Mouse (Mus musculus) lung, embryonic 14.5 days (tissue): ENCODE measurements around the gene Boc. TPM values are rescaled to one million over a fixed set of nuclear protein-coding genes. Genes with fewer than 3 reads are reported as not detected.

ENCODE experiments used
- ATAC-seq: fragments of 200-750 bp; cut with Nextera tagmentation; 2 replicates; pipeline ENCODE4 v1.8.0; 2017; ENCODE audit warnings: mild to moderate bottlenecking, moderate TSS enrichment, moderate library complexity; ENCODE audit not compliant: insufficient read depth
- DNase-seq: peaks from one replicate; pipeline ENCODE4 v3.0.0-alpha.2; 2015
- H3K27ac ChIP-seq: fragments of 300-500 bp; sonication (generic); 2 replicates; pipeline ENCODE4 v1.5.1; 2014; ENCODE audit warnings: low read depth, mild to moderate bottlenecking, moderate library complexity
- H3K27me3 ChIP-seq: fragments of 300-500 bp; sonication (generic); 2 replicates; pipeline ENCODE4 v1.6.1; 2014; ENCODE audit warnings: low read length, control low read depth; ENCODE audit not compliant: insufficient read depth
- H3K36me3 ChIP-seq: fragments of 300-500 bp; sonication (generic); 2 replicates; pipeline ENCODE4 v1.6.1; 2014; ENCODE audit warnings: control low read depth; ENCODE audit not compliant: insufficient read depth
- H3K4me1 ChIP-seq: fragments of 300-500 bp; sonication (generic); 2 replicates; pipeline ENCODE4 v1.6.1; 2014; ENCODE audit warnings: antibody characterized with exemption, control low read depth; ENCODE audit not compliant: insufficient read depth
- H3K4me2 ChIP-seq: fragments of 300-500 bp; sonication (generic); 2 replicates; pipeline ENCODE4 v1.6.1; 2014; ENCODE audit warnings: mild to moderate bottlenecking
- H3K4me3 ChIP-seq: fragments of 300-500 bp; sonication (generic); 2 replicates; pipeline ENCODE4 v1.5.1; 2014; ENCODE audit warnings: low read depth, low read length
- H3K9ac ChIP-seq: fragments of 300-500 bp; sonication (generic); 2 replicates; pipeline ENCODE4 v1.6.1; 2014
- H3K9me3 ChIP-seq: fragments of 300-500 bp; sonication (generic); 2 replicates; pipeline ENCODE4 v1.6.1; 2016; ENCODE audit warnings: low read depth, low read length, control low read depth
- CTCF ChIP-seq: IDR thresholded peaks from 2 replicates; pipeline ENCODE4 v1.5.1; 2016; ENCODE audit warnings: antibody characterized with exemption, low read depth
- WGBS: fragments of 180-500 bp; shearing (Covaris S2); extraction: QIAGEN DNeasy Blood & Tissue Kit; methylation state at CpG from one replicate; pipeline ENCODE4 v1.1.7; 2014; 5-methylcytosine and 5-hydroxymethylcytosine counted together
- polyA plus RNA-seq: library from polyadenylated mRNA; unstranded; fragments of >200 nt; fragmentation: Nextera tagmentation; extraction: Ambion mirVana; gene quantifications from 2 replicates; pipeline ENCODE4 v1.2.1, GENCODE M21; 2014

The Boc gene
- polyA plus RNA-seq, 1 experiment from 2014 or later: 38.8 TPM

DNA sequence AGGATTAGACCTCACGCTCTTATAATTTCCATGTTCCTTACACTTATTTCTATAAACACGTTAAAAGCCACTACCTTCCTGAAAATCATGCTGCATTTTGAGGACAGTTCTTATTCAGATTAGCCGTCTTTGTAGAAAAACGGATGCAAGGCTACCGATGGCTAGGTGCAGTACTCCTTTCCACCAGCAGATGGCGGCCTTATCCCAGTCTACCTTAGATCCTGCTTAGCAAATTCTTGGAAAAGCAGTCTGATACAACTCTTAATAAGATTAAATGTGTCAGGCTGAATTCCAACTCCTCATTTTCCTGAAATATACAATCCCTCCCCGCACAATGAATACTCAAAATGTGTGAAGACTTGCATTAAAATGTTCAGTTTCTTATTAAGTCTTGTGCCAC lies 74.6 kb downstream of the Boc start:
- Histone ChIP-seq H3K36me3 (peaks cover 53% of the 10 kb centered on the region), H3K27ac (peak overlapping the region; percentile 61; the same call in 1 of the 2 replicates)

DNA sequence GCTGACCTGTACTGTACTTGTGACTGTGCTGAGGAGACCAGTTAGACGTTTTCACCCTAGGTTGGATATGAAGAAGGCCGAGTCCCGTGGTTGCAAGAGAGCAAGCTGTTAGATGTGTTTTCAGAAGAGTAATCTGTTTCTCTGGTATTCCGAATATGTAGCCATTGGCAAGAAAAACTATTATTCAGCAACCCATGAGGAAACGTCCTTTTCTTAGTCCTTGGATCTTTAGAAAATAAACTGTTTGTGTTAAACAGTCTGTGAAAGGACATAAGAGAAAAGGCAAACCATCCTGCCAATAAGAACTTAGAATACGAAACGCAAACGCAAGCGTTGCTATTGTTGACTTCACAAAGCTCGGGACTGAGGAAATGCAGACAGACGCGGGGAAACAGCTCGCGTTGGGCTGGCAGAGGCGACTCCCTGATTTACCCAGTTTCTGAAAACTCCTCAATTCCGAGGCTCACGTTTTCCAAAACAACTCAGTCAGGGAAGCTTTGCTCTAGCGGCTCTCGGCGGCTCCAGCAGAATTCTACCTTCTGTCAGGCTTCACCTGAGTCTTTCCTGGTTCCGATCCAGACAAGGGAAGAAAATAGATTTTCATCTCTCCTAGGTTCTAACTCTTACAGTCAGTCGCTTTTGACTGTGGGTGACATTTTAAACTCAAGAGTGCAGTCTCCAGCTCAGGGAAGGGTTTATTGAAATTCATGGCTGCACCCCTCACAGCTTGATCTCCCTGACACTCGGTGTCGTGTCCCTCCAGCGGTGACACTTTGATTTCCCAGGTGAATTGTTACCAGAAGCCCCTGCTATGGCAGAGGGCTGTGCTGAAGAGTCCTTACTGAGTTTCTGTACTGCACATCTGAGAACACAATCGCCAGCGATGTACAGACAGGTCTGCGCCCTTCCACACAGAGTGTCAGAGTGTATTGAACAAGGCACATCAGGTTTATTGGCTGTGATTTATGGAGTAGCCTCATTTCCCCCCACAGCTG lies 76.8 kb downstream of the Boc start:
- Histone ChIP-seq H3K4me1 (peaks cover 12% of the 10 kb centered on the region; the same call in 1 of the 2 replicates), H3K27ac (peak overlapping the region; percentile 73), H3K4me2 (no peak overlapping the region), H3K27me3 (no peaks in the 10 kb centered on the region), H3K36me3 (peaks cover 32% of the 10 kb centered on the region), H3K9me3 (no peaks in the 10 kb centered on the region), H3K9ac (no peak overlapping the region), H3K4me3 (no peak overlapping the region)
- ATAC-seq (no peak), DNase-seq (peak; percentile 70)
- WGBS: 38% methylated on average over 28 of the region's 28 CpGs
- TF ChIP-seq CTCF: no peak

More for the DNA sequence above, 74.6 kb downstream of the Boc start:
- Histone ChIP-seq H3K9me3 (no peaks in the 10 kb centered on the region), H3K4me1 (peaks cover 12% of the 10 kb centered on the region; the same call in 1 of the 2 replicates), H3K4me3 (no peak overlapping the region), H3K9ac (no peak overlapping the region), H3K4me2 (no peak overlapping the region), H3K27me3 (no peaks in the 10 kb centered on the region)
- WGBS: 4% methylated on average over 7 of the region's 7 CpGs
- TF ChIP-seq CTCF: peak; percentile 98
- DNase-seq: peak; percentile 96
- ATAC-seq: no peak

DNA sequence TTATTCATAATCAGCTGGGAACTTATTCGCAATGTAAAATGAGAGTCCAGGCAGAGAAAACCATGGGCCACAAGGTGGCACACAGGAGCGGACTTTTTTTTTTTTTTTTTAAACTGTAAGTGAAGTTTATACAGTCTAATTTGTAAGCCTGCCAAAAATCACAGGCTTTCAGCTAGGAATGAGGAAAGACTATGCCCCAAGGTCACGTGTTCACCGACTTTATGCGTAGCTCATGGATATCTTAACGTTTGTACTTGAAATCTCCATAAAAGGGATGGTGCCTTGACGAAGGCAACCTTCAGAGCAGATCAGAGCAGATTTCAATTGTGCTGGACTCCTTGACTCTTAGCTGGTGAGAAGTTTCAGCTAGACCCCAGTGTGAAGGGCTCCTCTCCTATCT lies 78.1 kb downstream of the Boc start:
- Histone ChIP-seq H3K27me3 (no peaks in the 10 kb centered on the region), H3K9ac (no peak overlapping the region), H3K36me3 (peaks cover 19% of the 10 kb centered on the region), H3K4me1 (peaks cover 12% of the 10 kb centered on the region; the same call in 1 of the 2 replicates), H3K4me2 (no peak overlapping the region), H3K4me3 (no peak overlapping the region), H3K27ac (no peak overlapping the region), H3K9me3 (no peaks in the 10 kb centered on the region)
- 24% methylated on average over 7 of the region's 7 CpGs for WGBS
- TF ChIP-seq CTCF: peak; percentile 59
- ATAC-seq (peak; percentile 46; the same call in 1 of the 2 replicates), DNase-seq (peak; percentile 90)

DNA sequence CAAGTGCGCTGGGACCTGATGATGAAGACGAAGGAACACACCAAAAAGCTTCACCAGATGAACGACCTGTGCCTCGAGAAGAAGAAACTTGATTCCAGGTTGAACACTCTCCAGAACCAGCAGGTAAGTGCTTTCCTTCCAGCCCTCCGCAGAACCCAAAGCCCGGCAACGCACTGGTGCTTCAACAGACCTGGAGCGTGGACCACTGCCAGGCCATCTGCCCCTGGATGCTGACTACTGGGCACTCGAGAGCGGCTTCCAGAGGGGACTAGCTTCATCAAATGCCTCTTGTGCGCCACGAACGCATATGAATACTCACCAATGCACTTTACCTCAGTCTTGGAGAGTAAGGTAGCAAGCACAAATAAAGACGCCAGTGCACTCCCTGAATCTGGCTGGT lies 78.8 kb downstream of the Boc start:
- Histone ChIP-seq H3K4me1 (peaks cover 12% of the 10 kb centered on the region; the same call in 1 of the 2 replicates), H3K27me3 (no peaks in the 10 kb centered on the region), H3K4me2 (no peak overlapping the region), H3K9me3 (no peaks in the 10 kb centered on the region), H3K36me3 (peaks cover 11% of the 10 kb centered on the region), H3K9ac (no peak overlapping the region), H3K4me3 (no peak overlapping the region), H3K27ac (no peak overlapping the region)
- 82% methylated on average over 14 of the region's 14 CpGs for WGBS
- no peak for ATAC-seq
- no peak for TF ChIP-seq CTCF
- no peak for DNase-seq

DNA sequence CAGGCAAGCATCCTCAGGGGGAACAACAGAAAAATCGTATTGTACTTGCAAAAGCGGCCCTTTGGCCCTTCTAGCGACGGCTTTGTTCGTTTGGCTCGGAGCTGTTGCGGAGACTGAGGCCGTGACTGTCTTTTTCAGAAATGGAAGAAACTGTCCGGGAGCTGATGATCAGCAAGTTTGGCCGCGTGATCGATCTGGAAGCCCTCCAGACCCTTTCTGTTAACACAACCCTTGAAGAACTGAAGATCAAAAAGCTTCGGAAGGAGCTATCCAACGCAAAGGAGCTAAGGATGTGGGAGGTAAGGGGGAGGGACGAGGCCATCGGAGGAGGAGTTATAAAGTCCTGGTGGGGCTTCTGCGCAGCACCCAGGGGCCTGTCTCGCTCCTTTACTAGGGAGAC lies 79.9 kb downstream of the Boc start:
- DNase-seq: peak; percentile 55
- Histone ChIP-seq H3K27me3 (no peaks in the 10 kb centered on the region), H3K36me3 (peaks cover 7% of the 10 kb centered on the region; the same call in 1 of the 2 replicates), H3K4me3 (no peak overlapping the region), H3K4me1 (peaks cover 12% of the 10 kb centered on the region; the same call in 1 of the 2 replicates), H3K9me3 (no peaks in the 10 kb centered on the region), H3K27ac (no peak overlapping the region), H3K4me2 (no peak overlapping the region), H3K9ac (no peak overlapping the region)
- 0 out of 2 replicates have a peak, but pooled peaks have one; percentile 3 for ATAC-seq
- TF ChIP-seq CTCF: no peak
- WGBS: 34% methylated on average over 18 of the region's 18 CpGs

DNA sequence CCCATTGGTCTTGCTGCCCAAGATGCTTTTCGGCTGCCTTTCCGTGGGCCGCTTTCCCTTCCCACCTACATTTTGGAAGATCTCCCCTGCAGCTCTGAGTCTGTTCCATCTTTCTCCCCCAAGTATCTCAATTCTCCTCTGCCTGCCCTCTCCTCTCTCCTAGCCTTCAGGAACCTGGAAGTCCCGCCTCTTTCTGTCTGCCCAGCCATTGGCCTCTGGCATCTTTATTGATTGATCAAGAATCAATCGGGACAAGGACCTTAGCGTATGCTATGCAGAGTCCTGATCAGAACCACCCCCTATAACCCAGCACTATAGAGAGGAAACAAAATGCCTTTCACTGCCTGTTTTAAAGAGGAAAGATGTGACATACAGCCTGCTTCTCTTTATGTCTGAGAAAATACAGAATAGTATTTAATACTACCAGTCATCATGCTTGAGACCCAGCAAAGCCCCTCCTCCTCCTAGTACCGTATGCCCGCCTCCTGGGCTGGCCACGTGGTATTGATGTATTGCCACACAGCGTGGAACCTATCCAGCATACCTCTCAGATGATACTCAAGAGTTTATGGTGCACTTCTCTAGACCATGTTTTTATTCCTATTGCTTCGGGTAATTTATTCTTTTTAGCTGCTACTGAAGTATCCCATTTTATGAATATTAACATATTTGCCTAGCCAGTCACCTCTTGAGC lies 82.9 kb downstream of the Boc start:
- Histone ChIP-seq H3K4me2 (no peak overlapping the region), H3K4me1 (peaks cover under 1% of the 10 kb centered on the region; the same call in 1 of the 2 replicates), H3K4me3 (no peak overlapping the region), H3K36me3 (no peaks in the 10 kb centered on the region), H3K9me3 (no peaks in the 10 kb centered on the region), H3K9ac (no peak overlapping the region), H3K27me3 (no peaks in the 10 kb centered on the region), H3K27ac (no peak overlapping the region)
- 80% methylated on average over 11 of the region's 11 CpGs for WGBS
- no peak for ATAC-seq
- TF ChIP-seq CTCF: no peak
- DNase-seq: no peak

DNA sequence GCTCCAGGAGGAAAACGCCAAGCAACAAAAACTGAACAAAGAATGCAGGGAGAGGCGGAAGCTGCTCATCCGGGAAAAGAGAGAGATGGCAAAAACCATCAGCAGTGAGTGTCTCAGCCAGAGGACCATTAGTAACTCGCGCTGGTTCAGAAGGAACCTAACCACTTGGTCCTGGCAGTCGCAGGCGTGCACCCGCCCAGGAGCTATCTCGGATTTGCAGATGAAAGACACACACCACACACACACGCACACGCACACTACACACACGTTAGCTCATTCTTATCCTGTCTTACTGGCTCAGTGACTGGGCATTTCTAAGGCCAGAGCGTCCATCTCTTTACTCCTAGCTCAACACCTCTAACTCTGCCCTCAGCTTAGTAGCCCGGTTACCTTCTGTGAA lies 83.4 kb downstream of the Boc start:
- no peak overlapping the region for H3K4me3 ChIP-seq
- WGBS: 80% methylated on average over 14 of the region's 14 CpGs
- no peaks in the 10 kb centered on the region for H3K4me1 ChIP-seq
- ATAC-seq (no peak), DNase-seq (no peak)
- TF ChIP-seq CTCF: no peak
- H3K9me3 ChIP-seq: no peaks in the 10 kb centered on the region
- no peak overlapping the region for H3K4me2 ChIP-seq
- H3K27me3 ChIP-seq: no peaks in the 10 kb centered on the region
- H3K36me3 ChIP-seq: no peaks in the 10 kb centered on the region
- H3K27ac ChIP-seq: no peak overlapping the region
- H3K9ac ChIP-seq: no peak overlapping the region
